Mouse (Mus musculus): Measurements from ENCODE around the gene Fbxo27. TPM values are rescaled to one million over a fixed set of nuclear protein-coding genes. Genes with fewer than 3 reads are reported as not detected.
A peak's percentile ranks its signal among the peaks of the same experiment; 100 is the strongest.
"Not testable (repeated sequence)": the region's sequence is repeated elsewhere in the genome, so short reads cannot be mapped to it uniquely, and the experiment has no call there.

The Fbxo27 gene
- total RNA-seq (2022) = 1 to 10 TPM; 2.5 to 3.4 (median 3.1) TPM

DNA sequence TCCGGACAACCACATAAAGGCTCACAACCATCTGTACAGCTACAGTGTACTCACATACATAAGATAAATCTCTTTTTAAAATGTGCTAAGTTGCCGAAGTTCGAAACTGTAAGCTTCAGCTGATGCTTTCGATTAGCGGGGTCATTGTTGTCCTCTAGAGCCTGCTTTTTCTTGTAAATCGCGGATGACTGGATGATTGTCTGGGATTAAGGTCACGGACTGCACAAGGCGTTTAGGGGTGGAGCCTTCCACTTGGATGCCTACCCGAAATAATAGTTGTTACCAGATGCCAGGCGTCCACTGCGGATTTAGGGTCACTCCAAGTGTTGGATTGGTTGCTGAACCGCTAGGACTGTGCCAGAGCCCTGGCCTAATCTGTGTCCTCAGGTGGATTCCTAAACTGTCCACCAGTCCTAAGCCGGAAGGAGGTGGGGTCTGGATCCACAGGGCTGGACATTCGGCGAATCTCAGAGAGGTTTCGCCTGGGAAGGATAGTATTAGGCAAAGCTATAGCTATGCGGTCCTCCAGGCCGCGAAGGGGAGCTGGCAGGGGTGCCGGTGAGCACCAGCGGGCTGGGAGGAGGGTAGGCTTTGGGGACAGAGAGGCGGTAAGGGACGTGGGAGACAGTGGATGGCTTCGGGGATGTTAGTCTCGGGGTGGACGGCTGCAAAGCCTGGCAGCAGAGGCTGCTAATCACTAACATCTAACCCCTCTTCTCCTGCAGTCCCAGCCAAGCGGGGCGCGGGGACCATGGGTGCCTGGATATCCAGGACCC, at the start of gene Fbxo27:
Gene Fbxo27, plus strand, starts transcription at position 305 of the 776 bp plus-strand sequence.
- no peak for DNase-seq

DNA sequence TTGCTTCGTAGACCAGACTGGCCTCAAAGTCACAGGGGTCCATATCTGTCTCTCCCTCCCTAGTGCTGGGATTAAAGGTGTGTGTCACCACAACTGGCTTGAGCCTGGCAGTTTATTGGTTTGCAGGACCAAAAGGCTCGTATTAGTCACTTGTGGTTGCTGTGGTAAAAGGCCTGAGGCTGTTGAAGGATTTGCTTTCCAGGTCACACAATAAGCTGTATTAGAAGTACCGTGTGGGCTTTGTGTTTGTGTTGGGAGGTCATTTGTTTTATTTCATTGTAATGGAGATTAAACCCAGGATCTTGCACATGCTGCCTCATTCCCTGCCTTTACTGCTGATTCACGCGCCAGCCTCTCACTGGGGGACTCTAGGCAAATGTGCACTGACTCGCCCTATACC, 47.3 kb upstream of the Fbxo27 start:
- no peak for DNase-seq

DNA sequence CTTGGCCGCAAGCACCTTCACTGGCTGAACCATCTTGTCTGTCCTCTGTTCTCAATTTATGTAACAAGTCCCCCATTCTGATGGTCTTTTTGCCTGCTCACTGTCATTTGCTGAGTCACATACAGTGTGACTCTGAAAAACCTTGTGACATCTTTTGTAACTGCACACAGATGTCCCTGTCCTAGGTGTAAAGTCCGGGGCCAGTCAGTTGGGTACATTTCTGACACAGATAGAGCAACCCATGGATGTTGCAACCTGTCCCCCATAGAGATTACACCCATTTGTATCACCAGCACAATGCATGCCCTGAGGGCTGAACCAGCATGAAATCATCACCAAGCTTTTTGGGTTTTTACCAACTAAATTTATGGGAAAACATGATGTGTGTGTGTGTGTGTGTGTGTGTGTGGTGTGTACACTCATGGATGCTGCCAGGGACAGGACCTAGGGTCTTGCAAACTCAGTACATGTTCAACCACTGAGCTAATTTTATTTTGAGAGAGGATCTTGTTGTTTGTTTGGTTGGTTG, 46.6 kb upstream of the Fbxo27 start:
- DNase-seq = no peak

DNA sequence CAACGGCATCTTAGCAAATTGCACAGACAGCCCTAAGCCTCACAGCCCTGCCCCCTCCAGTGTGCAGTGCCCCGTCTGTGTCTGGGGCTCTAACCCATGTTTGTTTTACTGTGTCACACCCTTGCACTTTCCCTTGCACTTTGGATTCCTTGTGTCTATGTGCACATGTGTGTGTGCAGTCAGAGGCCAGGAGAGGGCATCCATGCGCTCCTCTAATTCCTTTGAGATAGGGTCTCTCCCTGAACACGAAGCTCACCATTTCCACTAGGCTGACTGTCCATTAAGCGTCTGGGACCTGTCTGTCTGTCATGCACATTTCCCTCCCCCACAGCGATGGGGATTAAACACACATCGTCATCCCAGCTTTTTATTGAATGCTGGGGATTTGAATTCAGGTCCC, 45.6 kb upstream of the Fbxo27 start:
- DNase-seq = no peak

DNA sequence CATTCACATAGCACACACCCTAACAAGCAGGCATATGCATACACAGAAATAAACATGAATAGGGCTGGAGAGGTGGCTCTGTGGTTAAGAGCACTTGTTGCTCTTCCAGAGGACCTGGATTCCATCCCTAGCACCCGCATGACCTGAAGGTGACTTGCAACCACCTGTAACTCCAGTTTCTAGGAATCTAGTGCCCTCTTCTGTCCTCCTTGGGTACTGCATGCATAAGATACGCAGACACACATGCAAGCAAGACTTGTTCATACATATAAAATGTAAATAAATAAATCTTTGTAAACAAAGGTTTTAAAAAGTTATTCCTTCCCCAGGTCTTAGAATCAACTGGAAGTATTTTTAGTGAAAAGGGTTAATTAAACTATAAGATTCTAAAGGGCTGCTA, 41.5 kb upstream of the Fbxo27 start:
- DNase-seq = no peak

DNA sequence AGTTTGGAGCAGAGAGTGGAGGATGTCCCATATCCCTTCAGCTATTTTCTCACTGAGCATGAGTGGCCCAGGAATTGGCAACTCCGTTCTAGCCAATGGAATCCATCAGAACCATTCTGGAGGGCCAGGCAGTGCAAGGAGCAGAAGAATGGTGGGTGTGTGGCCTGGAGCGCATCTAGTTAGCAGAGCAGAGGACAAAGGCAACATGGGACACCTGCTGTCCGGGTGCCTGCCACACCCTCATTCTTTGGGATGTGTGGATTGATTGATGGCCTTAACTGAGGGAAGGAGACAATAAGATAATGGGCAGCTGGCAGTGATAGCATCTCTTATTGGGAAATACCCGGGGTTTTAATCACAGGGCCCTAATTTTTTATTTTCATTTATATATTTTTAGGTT, 36.2 kb upstream of the Fbxo27 start:
- no peak for DNase-seq

DNA sequence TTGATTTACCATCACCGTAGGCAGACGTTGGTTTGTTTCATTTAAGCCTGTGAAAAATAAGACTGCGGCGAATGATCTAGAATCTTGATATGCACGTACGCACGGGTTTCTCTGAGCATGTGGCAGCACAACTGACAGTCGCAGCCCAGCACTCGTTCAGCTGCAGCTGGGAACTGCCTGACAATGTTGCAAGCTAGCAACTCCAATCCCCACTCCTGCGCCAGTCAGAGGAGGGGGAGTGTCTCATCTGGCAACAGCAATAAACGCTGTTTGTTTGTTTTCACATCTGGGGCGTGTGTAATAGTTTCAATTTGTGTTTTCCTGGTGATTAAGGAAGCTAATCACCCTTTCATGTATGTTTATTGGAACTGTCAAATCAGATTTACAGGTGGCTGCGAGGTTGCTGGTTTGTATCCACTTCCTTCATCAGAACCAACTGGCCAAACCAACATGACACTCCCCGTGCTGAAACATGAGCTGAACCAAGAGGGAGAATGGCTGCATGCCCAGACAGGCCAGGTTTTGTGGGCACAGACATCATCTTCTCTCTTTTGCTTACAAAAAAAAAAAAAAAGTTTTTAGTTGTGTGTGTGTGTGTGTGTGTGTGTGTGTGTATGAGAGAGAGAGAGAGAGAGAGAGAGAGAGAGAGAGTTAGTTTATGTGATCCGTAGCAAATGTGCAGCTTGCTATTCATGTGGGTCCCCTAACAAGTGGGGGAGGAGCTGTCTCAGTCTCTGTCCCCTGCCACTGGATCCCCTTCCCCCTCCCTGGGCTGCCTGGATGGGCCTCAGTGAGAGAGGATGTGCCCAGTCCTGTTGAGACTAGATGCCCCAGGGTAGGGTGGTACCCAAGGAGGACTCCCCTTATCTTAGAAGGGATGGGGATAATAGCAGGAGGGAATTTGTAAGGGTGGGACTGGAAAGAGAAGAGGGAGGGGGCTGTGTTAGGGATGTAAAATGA, 26.7 kb upstream of the Fbxo27 start:
- DNase-seq = no peak

DNA sequence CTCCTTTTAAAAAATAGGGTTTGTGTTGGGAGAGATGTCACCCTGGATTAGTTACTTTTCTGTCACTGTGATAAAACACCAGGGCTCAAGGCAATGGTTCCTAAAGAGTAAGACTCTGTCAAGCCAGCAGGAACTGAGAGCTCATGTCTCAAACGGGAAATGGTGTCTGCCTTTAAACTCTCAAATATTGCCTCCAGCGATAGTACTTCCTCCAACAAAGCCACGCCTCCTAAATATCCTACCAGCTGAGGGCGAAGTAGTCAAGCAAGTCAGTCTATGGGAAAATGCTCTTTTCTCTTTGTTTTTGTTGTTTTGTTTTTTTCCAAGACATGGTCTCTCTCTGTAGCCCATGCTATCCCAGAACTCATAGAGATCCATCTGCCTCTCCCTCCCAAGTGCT, 21.5 kb upstream of the Fbxo27 start:
- DNase-seq = no peak

DNA sequence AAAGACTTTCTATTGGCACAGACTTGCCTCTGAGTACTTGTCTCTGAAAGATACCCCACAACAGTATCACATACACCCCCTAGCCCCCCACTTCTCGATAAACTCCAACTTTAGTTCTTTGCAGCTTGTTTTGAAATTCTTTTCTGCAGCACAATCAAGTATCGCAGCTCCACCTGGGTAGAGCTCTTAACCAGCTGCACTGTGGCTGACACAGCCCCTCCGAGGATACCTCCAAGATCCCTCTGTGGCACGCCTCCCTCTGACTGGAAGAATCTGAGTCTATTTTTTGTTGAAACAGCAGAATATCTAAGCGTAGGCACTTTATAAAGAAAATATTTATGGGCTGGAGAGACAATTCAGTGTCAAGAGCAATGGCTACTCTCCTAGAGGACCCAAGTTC, 20.4 kb upstream of the Fbxo27 start:
- no peak for DNase-seq

DNA sequence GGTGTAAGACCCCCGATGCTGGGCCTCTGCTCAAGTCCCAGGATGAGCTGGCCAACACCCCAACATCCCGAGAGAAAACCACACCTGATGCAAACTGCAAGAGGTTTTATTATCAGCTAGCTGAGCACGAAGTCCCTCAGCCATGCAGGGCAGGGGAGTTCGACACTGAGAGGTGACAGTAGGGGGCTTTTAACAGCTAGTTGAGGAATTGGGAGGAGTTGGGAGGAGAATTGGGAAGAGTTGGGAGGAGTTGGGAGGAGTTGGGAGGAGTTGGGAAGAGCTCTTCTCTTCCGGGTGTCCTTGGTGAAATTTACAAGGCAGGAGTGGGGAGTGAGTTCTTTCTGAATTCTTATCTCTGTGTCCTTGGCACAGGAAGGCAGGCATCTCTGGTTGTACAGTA, 19.9 kb upstream of the Fbxo27 start:
- not testable (repeated sequence) for DNase-seq

DNA sequence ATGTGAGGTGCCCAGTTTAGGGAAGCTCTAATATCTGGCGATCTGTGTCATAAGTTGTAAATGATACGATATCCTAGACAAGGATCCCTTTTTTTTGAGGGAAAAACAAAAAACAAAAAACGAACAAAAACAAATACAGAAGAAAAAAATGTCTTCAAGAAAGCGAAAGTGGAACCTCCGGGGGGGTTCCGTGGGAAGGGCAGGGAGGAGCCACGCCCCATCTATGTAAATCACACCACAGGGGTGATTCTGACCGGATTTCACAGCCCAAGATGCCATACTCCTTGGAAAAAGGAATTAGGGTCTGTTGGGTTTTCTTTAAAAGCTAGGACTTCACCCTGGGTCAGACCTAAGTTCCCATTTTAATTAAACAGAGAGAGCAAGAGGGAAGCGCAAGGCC, 17.7 kb upstream of the Fbxo27 start:
- no peak for DNase-seq

DNA sequence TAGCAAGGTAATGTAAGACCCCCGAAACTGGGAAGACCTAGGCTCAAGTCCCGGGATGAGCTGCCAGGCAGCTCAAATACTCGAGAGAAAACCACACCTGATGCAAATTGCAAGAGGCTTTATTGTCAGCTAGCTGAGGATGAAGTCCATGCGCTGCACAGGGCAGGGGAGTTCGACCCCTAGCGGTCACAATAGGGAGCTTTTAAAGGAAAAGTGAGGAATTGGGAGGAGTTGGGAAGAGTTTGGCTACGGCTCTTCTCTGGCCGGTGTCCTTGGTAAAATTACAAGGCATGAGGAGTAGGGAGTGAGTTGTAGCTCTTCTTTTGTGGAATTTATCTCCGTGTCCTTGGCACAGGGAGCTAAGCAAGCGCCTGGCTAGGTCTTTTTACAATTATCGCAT, 16.9 kb upstream of the Fbxo27 start:
- peak; percentile 56 for DNase-seq

DNA sequence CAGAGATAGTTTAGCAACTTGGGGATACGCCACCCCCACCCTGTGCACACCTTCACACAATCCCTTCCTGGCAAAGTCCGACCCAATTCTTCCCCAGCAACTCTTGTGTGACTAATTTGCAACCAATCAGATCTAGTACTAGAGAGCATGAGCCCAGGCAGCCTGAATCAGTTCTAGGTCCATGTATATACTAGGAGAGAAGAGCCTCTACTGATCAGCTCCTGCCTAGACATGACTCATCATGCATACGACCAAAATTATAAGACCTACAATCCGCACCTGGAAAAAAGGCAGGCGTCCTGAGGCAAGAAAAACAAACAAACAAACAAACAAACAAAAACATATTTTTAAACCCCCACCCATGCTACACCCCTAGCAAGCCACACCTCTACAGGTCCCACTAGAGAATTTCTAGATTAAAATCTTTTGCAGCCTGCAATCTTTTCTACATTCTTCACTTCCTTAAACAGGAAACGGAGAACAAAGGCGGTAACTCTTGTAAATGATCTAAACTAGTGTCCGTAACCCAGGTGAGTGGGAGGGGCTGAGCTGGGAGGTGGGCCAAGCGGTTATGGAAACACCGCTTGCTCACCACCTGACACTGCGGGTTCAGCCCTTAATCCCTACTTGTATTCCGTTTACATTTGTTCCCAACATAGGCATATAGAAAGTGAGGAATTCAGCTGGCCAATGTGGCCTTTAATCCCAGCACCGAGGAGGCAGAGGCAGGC, 15.7 kb upstream of the Fbxo27 start:
- DNase-seq = no peak

DNA sequence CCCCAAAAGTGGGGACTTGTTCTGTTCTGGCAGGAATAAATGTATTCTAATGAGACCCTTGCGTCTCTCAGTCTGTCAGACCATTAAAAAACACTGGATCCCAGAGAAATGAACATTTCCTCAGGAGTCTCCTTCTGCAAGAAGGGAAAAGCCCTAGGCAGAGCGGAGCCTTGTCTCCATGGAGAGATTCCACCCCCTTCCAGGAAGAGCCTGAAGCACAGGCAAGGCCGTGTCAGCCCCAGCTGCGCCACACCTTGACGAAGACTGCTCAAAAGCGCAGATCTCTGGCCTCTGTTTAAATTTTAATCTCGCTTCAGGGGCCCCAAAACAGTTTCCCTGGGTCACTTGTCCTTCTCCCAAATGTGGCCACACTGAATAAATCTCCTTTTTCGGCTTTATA, 15.0 kb upstream of the Fbxo27 start:
- no peak for DNase-seq

DNA sequence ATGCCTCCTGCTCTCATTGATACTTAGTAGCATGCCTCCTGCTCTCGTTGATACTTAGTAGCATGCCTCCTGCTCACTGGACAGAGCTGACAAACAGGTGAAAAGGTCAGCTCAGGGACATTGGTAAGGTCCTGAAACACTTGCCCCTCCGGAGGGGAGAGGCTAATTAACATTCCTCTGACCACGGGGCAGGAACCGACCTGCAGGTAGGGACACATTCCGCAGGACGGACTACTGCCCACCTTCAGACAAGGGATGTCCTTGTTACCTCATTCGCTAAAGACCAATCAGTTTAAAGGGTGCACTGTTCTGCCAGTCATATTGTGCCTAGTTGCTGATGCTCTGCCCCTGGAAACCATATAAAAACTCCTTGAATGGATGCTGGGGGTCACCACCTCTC, 1.6 kb upstream of the Fbxo27 start:
- DNase-seq = no peak

DNA sequence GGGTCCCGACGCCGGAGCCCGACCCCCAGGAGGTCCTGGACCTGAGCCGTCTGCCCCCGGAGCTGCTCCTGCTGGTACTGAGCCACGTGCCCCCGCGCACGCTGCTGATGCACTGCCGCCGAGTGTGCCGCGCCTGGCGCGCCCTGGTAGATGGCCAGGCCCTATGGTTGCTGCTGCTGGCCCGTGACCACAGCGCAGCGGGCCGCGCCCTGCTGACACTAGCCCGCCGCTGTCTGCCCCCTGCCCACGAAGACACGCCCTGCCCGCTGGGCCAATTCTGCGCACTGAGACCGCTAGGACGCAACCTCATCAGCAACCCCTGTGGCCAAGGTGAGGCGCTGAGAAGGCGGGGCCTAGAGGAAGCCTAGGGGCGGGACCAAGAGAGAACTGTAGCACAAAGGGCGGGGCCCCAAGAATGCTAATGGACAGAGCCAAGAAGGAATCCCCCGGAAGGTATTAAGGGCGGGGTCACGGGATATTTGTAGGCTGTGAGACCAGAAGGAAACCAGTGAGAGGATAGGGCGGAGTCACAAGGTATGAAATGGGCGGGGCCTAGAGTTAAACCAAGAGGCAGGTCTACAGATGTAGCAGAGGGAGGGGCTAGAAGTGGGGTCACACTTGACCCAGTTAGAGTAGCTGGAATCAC, 795 bp downstream of the Fbxo27 start:
- DNase-seq = peak; percentile 30

DNA sequence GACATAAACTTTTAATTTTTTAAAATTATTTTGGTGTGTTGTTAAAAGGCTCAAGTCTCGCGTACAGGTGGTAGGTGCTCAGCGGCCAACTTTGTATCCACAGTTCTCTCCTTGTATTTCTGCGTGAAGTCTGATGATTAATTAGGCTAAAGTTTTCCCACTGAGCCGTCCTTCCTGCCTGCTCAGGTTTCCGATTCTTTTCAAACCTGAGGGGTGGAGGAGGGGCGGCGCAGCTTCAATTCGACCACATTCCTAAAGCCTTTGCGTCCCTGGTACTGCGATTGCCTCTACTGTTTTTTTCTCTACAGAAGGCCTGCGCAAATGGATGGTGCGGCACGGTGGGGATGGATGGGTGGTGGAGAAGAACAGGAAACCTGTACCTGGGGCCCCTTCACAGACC, 1.8 kb downstream of the Fbxo27 start:
- DNase-seq = no peak

DNA sequence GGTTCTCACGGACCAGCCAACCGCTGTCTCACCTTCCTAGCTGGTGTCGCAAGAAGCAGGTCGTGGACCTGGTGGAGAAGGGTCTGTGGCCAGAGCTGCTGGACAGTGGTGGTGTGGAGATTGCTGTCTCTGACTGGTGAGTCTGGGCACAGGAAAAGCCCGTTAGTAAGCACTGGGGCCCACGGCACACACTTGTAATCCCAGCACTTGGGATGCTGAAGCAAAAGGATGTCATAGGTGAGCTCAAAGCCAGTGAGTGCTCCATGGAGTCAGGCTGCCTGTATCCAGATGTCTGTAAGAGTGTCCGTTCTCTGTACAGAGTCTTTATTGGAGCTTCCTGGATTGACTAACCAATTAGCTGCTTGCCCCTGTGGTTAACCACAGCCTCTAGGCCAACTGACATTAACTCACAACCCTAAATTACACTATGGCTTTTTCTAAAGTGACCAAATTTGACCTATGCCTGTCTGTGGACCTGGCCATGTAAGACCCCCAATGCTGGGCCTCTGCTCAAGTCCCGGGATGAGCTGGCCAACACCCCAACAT, 2.4 kb downstream of the Fbxo27 start:
- no peak for DNase-seq

DNA sequence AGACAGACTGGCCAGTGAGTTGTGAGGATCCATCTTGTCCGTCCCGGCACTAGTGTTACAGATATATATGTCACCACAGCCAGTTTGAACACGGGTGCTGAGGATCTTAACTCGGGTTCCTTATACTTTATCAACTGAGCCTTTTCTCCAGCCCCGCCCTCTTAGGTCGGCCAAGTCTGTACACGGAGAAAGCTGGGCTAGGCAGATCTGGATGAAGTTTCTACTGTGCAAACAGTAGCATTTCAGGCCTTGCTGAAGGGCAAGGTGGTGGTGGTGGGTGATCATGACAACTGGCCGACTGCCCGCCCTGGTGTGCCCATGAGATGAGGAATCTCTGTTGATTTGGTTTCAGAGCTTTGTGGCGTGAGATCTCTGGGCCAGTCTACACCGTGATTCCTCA, 4.6 kb downstream of the Fbxo27 start:
- DNase-seq = no peak

DNA sequence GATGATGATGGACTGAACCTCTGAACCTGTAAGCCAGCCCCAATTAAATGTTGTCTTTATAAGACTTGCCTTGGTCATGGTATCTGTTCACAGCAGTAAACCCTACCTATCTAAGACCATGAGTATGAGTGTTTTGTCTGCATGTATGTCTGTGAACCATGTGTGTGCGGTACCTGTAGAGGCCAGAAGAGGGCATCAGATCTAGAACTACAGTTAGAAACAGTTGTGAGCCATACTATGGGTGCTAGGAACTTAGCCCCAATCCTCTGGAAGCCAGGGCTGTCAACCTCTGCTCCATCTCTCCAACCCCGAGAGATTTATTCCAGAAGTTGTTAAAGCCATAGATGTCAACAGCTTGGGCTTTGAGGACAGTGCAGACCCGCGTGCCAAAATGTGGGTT, 7.6 kb downstream of the Fbxo27 start:
- DNase-seq = no peak

DNA sequence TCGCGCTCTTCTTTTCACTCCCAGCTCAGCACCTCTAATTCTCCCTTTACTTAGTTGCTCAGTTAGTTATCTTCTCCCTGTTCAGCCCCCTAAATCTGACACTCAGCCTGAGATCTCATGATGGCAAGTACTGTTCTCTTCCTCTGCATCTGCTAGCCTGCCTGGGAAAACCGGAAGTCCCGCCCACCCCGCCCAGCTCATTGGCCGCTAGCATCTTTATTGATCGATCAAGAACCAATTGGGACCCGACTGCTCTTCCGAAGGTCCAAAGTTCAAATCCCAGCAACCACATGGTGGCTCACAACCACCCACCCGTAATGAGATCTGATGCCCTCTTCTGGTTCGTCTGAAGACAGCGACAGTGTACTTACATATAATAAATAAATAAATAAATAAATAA, 8.7 kb downstream of the Fbxo27 start:
- not testable (repeated sequence) for DNase-seq

DNA sequence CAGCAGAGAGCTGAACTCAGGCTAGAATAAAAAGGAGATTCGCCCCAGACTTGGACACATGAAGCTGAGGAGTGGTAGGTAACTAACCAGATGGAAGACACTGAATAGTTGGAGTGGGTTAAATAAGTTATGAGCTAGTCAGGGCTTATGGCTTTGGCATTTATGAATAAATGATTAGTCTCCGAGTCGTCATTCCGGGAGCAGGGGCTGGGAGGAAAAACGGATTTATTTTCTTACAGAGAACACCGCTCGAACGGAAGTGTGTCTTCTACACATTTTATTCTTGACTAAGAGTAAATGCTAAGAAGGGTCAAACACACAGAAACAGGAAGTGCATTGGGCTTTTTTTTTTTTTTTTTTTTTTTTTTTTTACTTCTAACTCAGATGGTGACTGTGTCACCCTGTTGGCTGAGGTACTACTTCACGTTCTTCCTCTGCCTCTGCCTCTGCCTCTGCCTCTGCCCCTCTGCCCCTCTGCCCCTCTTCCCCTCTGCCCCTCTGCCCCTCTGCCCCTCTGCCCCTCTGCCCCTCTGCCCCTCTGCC, 10.0 kb downstream of the Fbxo27 start:
- DNase-seq = no peak
